Mouse (Mus musculus) natural killer cell, adult 2 months (primary cell): ENCODE measurements around the gene Sectm1b.

Experiments
- DNase-seq, 2 experiments: peaks; one replicate each; pipeline ENCODE4 v3.0.0; 2022; ENCODE audit warnings: low spot score in 2 of 2

Sectm1b gene

GRCm38 (mm10) chr11:121027259-121027658 lies 36.1 kb downstream of the Sectm1b start:
- peak in 1 of 2 experiments; percentile 36 for DNase-seq

- DNase-seq = no peak
These were observed 39.2 kb downstream of the Sectm1b start for GRCm38 (mm10) chr11:121024163-121024562.

- peak; percentile 71 to 80 for DNase-seq
These were observed 43.9 kb downstream of the Sectm1b start for GRCm38 (mm10) chr11:121019501-121019900.

- peak; percentile 57 to 62 for DNase-seq
These were observed 45.7 kb downstream of the Sectm1b start for GRCm38 (mm10) chr11:121017703-121018102.

GRCm38 (mm10) chr11:121015472-121015871 lies 47.9 kb downstream of the Sectm1b start:
- DNase-seq = no peak

GRCm38 (mm10) chr11:121014896-121015300 lies 48.5 kb downstream of the Sectm1b start:
- DNase-seq = no peak

- DNase-seq = no peak
These were observed 49.7 kb downstream of the Sectm1b start for GRCm38 (mm10) chr11:121013656-121014055.

- no peak for DNase-seq
These were observed 53.2 kb downstream of the Sectm1b start for GRCm38 (mm10) chr11:121010044-121010755.

GRCm38 (mm10) chr11:121006184-121006583 lies 57.2 kb downstream of the Sectm1b start:
- no peak for DNase-seq

- no peak for DNase-seq
These were observed 59.1 kb downstream of the Sectm1b start for GRCm38 (mm10) chr11:121004281-121004680.
